Mouse (Mus musculus) kidney, postnatal 0 days (tissue): ENCODE measurements at regions not wholly inside any gene's neighbourhood (a gene's known extent, or its start where the extent isn't known, plus 50 kb on each side); places are given as distances from the start of the nearest gene placed in this dataset.

ENCODE experiments used
- ATAC-seq: fragments of 200-750 bp; cut with Nextera tagmentation; replicated peaks from 2 replicates; pipeline ENCODE4 v1.8.0; 2017; ENCODE audit warnings: low read depth, moderate number of reproducible peaks, moderate TSS enrichment, moderate library complexity; ENCODE audit not compliant: low FRiP score
- DNase-seq: peaks from one replicate; pipeline ENCODE4 v3.0.0-alpha.2; 2016; ENCODE audit warnings: low spot score
- H3K27ac ChIP-seq: fragments of 300-500 bp; sonication (generic); 2 replicates; pipeline ENCODE4 v1.5.1; 2014; ENCODE audit warnings: mild to moderate bottlenecking
- H3K27me3 ChIP-seq: fragments of 300-500 bp; sonication (generic); 2 replicates; pipeline ENCODE4 v1.6.1; 2014; ENCODE audit warnings: low read length, mixed read lengths; ENCODE audit not compliant: insufficient read depth
- H3K36me3 ChIP-seq: fragments of 300-500 bp; sonication (generic); 2 replicates; pipeline ENCODE4 v1.6.1; 2014; ENCODE audit warnings: low read length, mixed read lengths; ENCODE audit not compliant: insufficient read depth
- H3K4me1 ChIP-seq: fragments of 300-500 bp; sonication (generic); replicated peaks from 2 replicates; pipeline ENCODE4 v1.6.1; 2014; ENCODE audit warnings: antibody characterized with exemption, low read length, mixed read lengths; ENCODE audit not compliant: insufficient read depth
- H3K4me2 ChIP-seq: fragments of 300-500 bp; sonication (generic); 2 replicates; pipeline ENCODE4 v1.6.1; 2014; ENCODE audit warnings: mild to moderate bottlenecking, low read length, moderate library complexity, mixed read lengths
- H3K4me3 ChIP-seq: fragments of 300-500 bp; sonication (generic); replicated peaks from 2 replicates; pipeline ENCODE4 v1.5.1; 2014; ENCODE audit warnings: low read depth, low read length
- H3K9ac ChIP-seq: fragments of 300-500 bp; sonication (generic); 2 replicates; pipeline ENCODE4 v1.6.1; 2014; ENCODE audit warnings: low read depth, low read length
- H3K9me3 ChIP-seq: fragments of 300-500 bp; sonication (generic); replicated peaks from 2 replicates; pipeline ENCODE4 v1.6.1; 2016; ENCODE audit warnings: low read length, inconsistent platforms, mixed read lengths
- CTCF ChIP-seq: IDR thresholded peaks from 2 replicates; pipeline ENCODE4 v1.5.1; 2016; ENCODE audit warnings: antibody characterized with exemption, low read depth, mild to moderate bottlenecking, moderate library complexity
- WGBS: fragments of 180-500 bp; shearing (Covaris S2); extraction: QIAGEN DNeasy Blood & Tissue Kit; methylation state at CpG from one replicate; pipeline ENCODE4 v1.1.7; 2014; 5-methylcytosine and 5-hydroxymethylcytosine counted together

GRCm38 (mm10) chr9:61694206-61694605 lies 220.1 kb downstream of the Rplp1 start:
- no peaks in the 10 kb centered on the region for H3K9me3 ChIP-seq
- H3K36me3 ChIP-seq: no peaks in the 10 kb centered on the region
- WGBS: 41% methylated on average over 10 of the region's 10 CpGs
- H3K4me3 ChIP-seq: no peak overlapping the region
- H3K4me1 ChIP-seq: no peaks in the 10 kb centered on the region; the same call in 1 of the 2 replicates
- no peak overlapping the region for H3K9ac ChIP-seq
- no peak for ATAC-seq
- no peak overlapping the region for H3K27ac ChIP-seq
- H3K4me2 ChIP-seq: no peak overlapping the region
- peaks cover 9% of the 10 kb centered on the region for H3K27me3 ChIP-seq
- no peak for TF ChIP-seq CTCF
- no peak for DNase-seq

- Histone ChIP-seq H3K4me1 (no peaks in the 10 kb centered on the region; the same call in 1 of the 2 replicates), H3K36me3 (no peaks in the 10 kb centered on the region), H3K4me3 (no peak overlapping the region), H3K27ac (no peak overlapping the region), H3K4me2 (no peak overlapping the region), H3K9me3 (no peaks in the 10 kb centered on the region), H3K27me3 (peaks cover 6% of the 10 kb centered on the region; the same call in 1 of the 2 replicates), H3K9ac (no peak overlapping the region)
- DNase-seq (no peak), ATAC-seq (no peak)
- TF ChIP-seq CTCF: no peak
- WGBS: 71% methylated on average over 3 of the region's 3 CpGs
These were observed 223.6 kb downstream of the Rplp1 start for GRCm38 (mm10) chr9:61690786-61691185.

GRCm38 (mm10) chr9:61689939-61690338 lies 224.4 kb downstream of the Rplp1 start:
- WGBS: 41% methylated on average over 7 of the region's 7 CpGs
- Histone ChIP-seq H3K9ac (no peak overlapping the region), H3K4me1 (no peaks in the 10 kb centered on the region; the same call in 1 of the 2 replicates), H3K27me3 (peaks cover 6% of the 10 kb centered on the region; the same call in 1 of the 2 replicates), H3K36me3 (no peaks in the 10 kb centered on the region), H3K4me2 (no peak overlapping the region), H3K27ac (no peak overlapping the region), H3K9me3 (no peaks in the 10 kb centered on the region), H3K4me3 (no peak overlapping the region)
- ATAC-seq (no peak), DNase-seq (peak; percentile 88)
- no peak for TF ChIP-seq CTCF

- Histone ChIP-seq H3K4me3 (no peak overlapping the region), H3K36me3 (no peaks in the 10 kb centered on the region), H3K4me1 (no peaks in the 10 kb centered on the region; the same call in 1 of the 2 replicates), H3K4me2 (no peak overlapping the region), H3K27ac (no peak overlapping the region), H3K9me3 (no peaks in the 10 kb centered on the region), H3K27me3 (peaks cover 6% of the 10 kb centered on the region; the same call in 1 of the 2 replicates), H3K9ac (no peak overlapping the region)
- no peak for TF ChIP-seq CTCF
- ATAC-seq (no peak), DNase-seq (no peak)
- WGBS: 34% methylated on average over 5 of the region's 5 CpGs
These were observed 224.8 kb downstream of the Rplp1 start for GRCm38 (mm10) chr9:61689516-61689915.

GRCm38 (mm10) chr9:61683557-61683956 lies 230.8 kb downstream of the Rplp1 start:
- DNase-seq (no peak), ATAC-seq (no peak)
- H3K36me3 ChIP-seq: no peaks in the 10 kb centered on the region
- 27% methylated on average over 4 of the region's 4 CpGs for WGBS
- H3K4me2 ChIP-seq: no peak overlapping the region
- no peak overlapping the region for H3K4me3 ChIP-seq
- H3K4me1 ChIP-seq: no peaks in the 10 kb centered on the region; the same call in 1 of the 2 replicates
- H3K27me3 ChIP-seq: no peaks in the 10 kb centered on the region
- no peaks in the 10 kb centered on the region for H3K9me3 ChIP-seq
- no peak overlapping the region for H3K9ac ChIP-seq
- no peak for TF ChIP-seq CTCF
- H3K27ac ChIP-seq: no peak overlapping the region

GRCm38 (mm10) chr9:61682744-61683259 lies 231.5 kb downstream of the Rplp1 start:
- DNase-seq: no peak
- Histone ChIP-seq H3K9ac (no peak overlapping the region), H3K27ac (no peak overlapping the region), H3K9me3 (no peaks in the 10 kb centered on the region), H3K4me2 (no peak overlapping the region), H3K27me3 (no peaks in the 10 kb centered on the region), H3K4me3 (no peak overlapping the region), H3K4me1 (no peaks in the 10 kb centered on the region; the same call in 1 of the 2 replicates), H3K36me3 (no peaks in the 10 kb centered on the region)
- whole genome bisulfite sequencing: 79% methylated on average over 5 of the region's 5 CpGs
- ATAC-seq: no peak
- TF ChIP-seq CTCF: no peak

- no peak for DNase-seq
- H3K27ac ChIP-seq: no peak overlapping the region
- H3K27me3 ChIP-seq: no peaks in the 10 kb centered on the region
- no peaks in the 10 kb centered on the region; the same call in 1 of the 2 replicates for H3K4me1 ChIP-seq
- H3K36me3 ChIP-seq: no peaks in the 10 kb centered on the region
- H3K4me3 ChIP-seq: no peak overlapping the region
- ATAC-seq: no peak
- H3K4me2 ChIP-seq: no peak overlapping the region
- H3K9me3 ChIP-seq: no peaks in the 10 kb centered on the region
- no peak overlapping the region for H3K9ac ChIP-seq
- no peak for TF ChIP-seq CTCF
- WGBS: 57% methylated on average over 4 of the region's 4 CpGs
These were observed 232.0 kb downstream of the Rplp1 start for GRCm38 (mm10) chr9:61682316-61682715.
